Mouse (Mus musculus): ENCODE data around the gene Vti1b. TPM values are rescaled to one million over a fixed set of nuclear protein-coding genes. Genes with fewer than 3 reads are reported as not detected.
A peak's percentile ranks its signal among the peaks of the same experiment; 100 is the strongest.
"Not testable (repeated sequence)": the region's sequence is repeated elsewhere in the genome, so short reads cannot be mapped to it uniquely, and the experiment has no call there.

Gene Vti1b
- polyA plus RNA-seq, 1 experiment from 2014 or later, result 86.6 TPM

- not testable (repeated sequence) for H3K27me3 ChIP-seq; H3K9me3 ChIP-seq (replicated peaks); H3K4me2 ChIP-seq; H3K9ac ChIP-seq; H3K4me3 ChIP-seq; ATAC-seq (replicated peaks; ENCODE audit: insufficient number of reproducible peaks, insufficient read depth, low FRiP score, low read depth); H3K27ac ChIP-seq; H3K4me1 ChIP-seq (replicated peaks)
- H3K36me3 ChIP-seq, result peaks cover 66% of the 10 kb centered on the region
- 84% methylated on average over 4 of the region's 6 CpGs for WGBS
These were observed 12.7 kb upstream of the Vti1b start for GRCm38 (mm10) chr12:79185160-79185559.

DNA sequence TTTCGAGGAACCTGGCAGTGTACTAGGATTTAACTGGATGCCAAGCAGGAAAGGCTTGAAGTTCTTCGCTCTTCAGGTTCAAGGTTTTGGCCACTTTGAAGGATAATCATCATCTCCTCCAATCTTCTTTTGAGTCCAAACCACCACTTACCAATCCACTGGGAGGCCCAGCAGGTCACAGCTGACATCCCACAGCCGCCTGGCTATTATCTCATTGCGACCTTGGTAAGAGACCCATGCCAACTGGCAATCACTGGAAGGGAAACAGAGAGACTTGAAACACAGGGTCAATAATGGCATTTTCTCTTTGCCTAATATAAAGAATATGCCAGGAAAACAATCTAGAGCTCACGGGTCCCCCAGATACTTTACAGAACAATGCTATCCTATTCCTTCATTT lies 3.5 kb upstream of the Vti1b start:
- H3K36me3 ChIP-seq, result peaks cover 19% of the 10 kb centered on the region
- H3K27me3 ChIP-seq, result no peaks in the 10 kb centered on the region
- peaks cover 6% of the 10 kb centered on the region for H3K4me1 ChIP-seq (replicated peaks)
- H3K4me2 ChIP-seq, result no peak overlapping the region
- WGBS, result 88% methylated on average over 5 of the region's 5 CpGs
- no peak overlapping the region for H3K4me3 ChIP-seq
- no peak for ATAC-seq (replicated peaks; ENCODE audit: insufficient number of reproducible peaks, insufficient read depth, low FRiP score, low read depth)
- no peak overlapping the region for H3K27ac ChIP-seq
- no peaks in the 10 kb centered on the region for H3K9me3 ChIP-seq (replicated peaks)
- no peak overlapping the region for H3K9ac ChIP-seq

DNA sequence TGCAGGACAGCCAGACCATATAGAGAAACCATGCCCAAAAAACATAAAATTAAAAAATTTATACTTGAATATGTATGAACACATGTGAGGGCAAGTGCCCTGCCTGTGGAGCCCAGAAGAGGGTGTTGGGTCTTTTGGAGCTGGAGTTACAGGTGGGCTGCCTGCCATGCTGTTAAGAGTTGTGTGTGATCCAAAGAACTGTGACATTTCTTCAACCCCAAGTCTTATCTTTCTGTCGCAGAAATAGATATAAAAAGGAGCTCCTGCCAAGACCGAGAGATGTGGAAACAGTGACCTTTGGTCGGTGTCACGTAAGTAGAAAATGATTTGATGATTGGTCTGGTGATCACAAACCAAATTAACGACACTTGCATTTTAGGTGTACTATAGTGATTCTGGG lies 1.3 kb upstream of the Vti1b start:
- ATAC-seq (replicated peaks; ENCODE audit: insufficient number of reproducible peaks, insufficient read depth, low FRiP score, low read depth), result no peak
- 66% methylated on average over 5 of the region's 5 CpGs for WGBS

GRCm38 (mm10) chr12:79171269-79171995 lies 1.0 kb downstream of the Vti1b start:
- Histone ChIP-seq H3K9ac (peak overlapping the region; percentile 93), H3K4me1 (replicated peaks) (peaks cover 9% of the 10 kb centered on the region), H3K27me3 (no peaks in the 10 kb centered on the region), H3K4me2 (peak overlapping the region; percentile 75), H3K36me3 (peaks cover 13% of the 10 kb centered on the region), H3K4me3 (peak overlapping the region; percentile 99), H3K9me3 (replicated peaks) (no peaks in the 10 kb centered on the region), H3K27ac (peak overlapping the region; percentile 93; the same call in 1 of the 2 replicates)
- ATAC-seq (replicated peaks; ENCODE audit: insufficient number of reproducible peaks, insufficient read depth, low FRiP score, low read depth), result no peak
- 35% methylated on average over 12 of the region's 12 CpGs for WGBS

More for the DNA sequence above, 1.3 kb upstream of the Vti1b start:
- no peak overlapping the region for H3K4me2 ChIP-seq
- H3K4me3 ChIP-seq, result no peak overlapping the region
- H3K9me3 ChIP-seq (replicated peaks), result no peaks in the 10 kb centered on the region
- no peaks in the 10 kb centered on the region for H3K27me3 ChIP-seq
- peaks cover 13% of the 10 kb centered on the region for H3K36me3 ChIP-seq
- H3K4me1 ChIP-seq (replicated peaks), result peaks cover 9% of the 10 kb centered on the region
- H3K9ac ChIP-seq, result no peak overlapping the region
- no peak overlapping the region for H3K27ac ChIP-seq

DNA sequence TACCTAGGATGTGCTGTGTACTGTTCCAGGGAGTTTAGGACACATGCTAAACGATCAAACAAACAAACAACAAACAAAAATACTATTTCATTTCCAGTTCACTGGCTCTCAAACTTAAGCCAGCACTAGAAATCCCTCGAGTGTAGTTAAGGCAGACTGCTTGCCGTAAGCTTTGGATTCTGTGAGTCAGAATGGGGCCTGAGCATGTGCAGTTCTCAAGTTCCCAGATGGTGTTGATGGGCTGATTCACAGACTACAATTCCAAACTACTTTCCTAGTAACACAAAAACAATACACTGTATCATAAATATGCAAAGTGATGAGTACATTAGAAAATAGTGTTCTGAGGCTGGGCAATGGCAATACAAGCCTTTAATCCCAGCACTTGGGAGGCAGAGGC lies 2.0 kb downstream of the Vti1b start:
- Histone ChIP-seq H3K4me3 (no peak overlapping the region), H3K9me3 (replicated peaks) (no peaks in the 10 kb centered on the region), H3K27me3 (no peaks in the 10 kb centered on the region), H3K4me1 (replicated peaks) (peaks cover 9% of the 10 kb centered on the region), H3K4me2 (no peak overlapping the region), H3K36me3 (peaks cover 8% of the 10 kb centered on the region), H3K27ac (no peak overlapping the region), H3K9ac (no peak overlapping the region)
- WGBS, result 80% methylated on average over 3 of the region's 3 CpGs
- ATAC-seq (replicated peaks; ENCODE audit: insufficient number of reproducible peaks, insufficient read depth, low FRiP score, low read depth), result no peak

GRCm38 (mm10) chr12:79169173-79169572 lies 3.3 kb downstream of the Vti1b start:
- H3K4me2 ChIP-seq, result no peak overlapping the region
- H3K27me3 ChIP-seq, result no peaks in the 10 kb centered on the region
- no peak overlapping the region for H3K27ac ChIP-seq
- H3K36me3 ChIP-seq, result no peaks in the 10 kb centered on the region
- ATAC-seq (replicated peaks; ENCODE audit: insufficient number of reproducible peaks, insufficient read depth, low FRiP score, low read depth), result no peak
- H3K9me3 ChIP-seq (replicated peaks), result no peaks in the 10 kb centered on the region
- H3K9ac ChIP-seq, result no peak overlapping the region
- H3K4me3 ChIP-seq, result no peak overlapping the region
- peaks cover 9% of the 10 kb centered on the region for H3K4me1 ChIP-seq (replicated peaks)

DNA sequence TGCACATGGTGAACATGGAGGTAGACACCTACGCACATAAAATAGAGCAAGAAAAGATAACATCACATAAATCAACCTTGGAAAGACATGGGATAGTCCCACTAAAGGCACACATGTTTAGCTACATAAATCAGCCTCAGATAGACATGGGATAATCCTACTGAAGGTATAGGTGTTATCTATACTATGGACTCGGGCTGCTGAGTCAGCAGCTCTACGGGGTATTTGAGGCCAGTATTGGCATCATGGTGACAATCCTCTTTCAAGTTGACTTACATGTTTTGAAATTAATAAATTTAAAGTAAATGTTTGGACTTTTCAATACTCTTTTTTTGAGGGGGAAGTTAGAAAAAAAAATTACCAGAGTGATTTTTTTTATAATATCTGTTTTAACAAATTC lies 9.6 kb downstream of the Vti1b start:
- H3K9me3 ChIP-seq (replicated peaks), result no peaks in the 10 kb centered on the region
- 93% methylated on average over 3 of the region's 3 CpGs for WGBS
- no peak overlapping the region for H3K4me2 ChIP-seq
- no peak overlapping the region for H3K9ac ChIP-seq
- H3K4me3 ChIP-seq, result no peak overlapping the region
- no peaks in the 10 kb centered on the region for H3K27me3 ChIP-seq
- H3K27ac ChIP-seq, result no peak overlapping the region
- H3K36me3 ChIP-seq, result peaks cover 49% of the 10 kb centered on the region
- H3K4me1 ChIP-seq (replicated peaks), result no peaks in the 10 kb centered on the region
- ATAC-seq (replicated peaks; ENCODE audit: insufficient number of reproducible peaks, insufficient read depth, low FRiP score, low read depth), result no peak

GRCm38 (mm10) chr12:79149653-79150052 lies 22.8 kb downstream of the Vti1b start:
- 93% methylated on average over 6 of the region's 6 CpGs for WGBS
- H3K4me2 ChIP-seq, result no peak overlapping the region
- H3K4me1 ChIP-seq (replicated peaks), result no peaks in the 10 kb centered on the region
- H3K9me3 ChIP-seq (replicated peaks), result no peaks in the 10 kb centered on the region
- H3K27ac ChIP-seq, result no peak overlapping the region
- no peak overlapping the region for H3K9ac ChIP-seq
- no peaks in the 10 kb centered on the region for H3K27me3 ChIP-seq
- ATAC-seq (replicated peaks; ENCODE audit: insufficient number of reproducible peaks, insufficient read depth, low FRiP score, low read depth), result no peak
- peaks cover 6% of the 10 kb centered on the region; the same call in 1 of the 2 replicates for H3K36me3 ChIP-seq
- H3K4me3 ChIP-seq, result no peak overlapping the region

GRCm38 (mm10) chr12:79141384-79141783 lies 31.1 kb downstream of the Vti1b start:
- Histone ChIP-seq H3K27ac (no peak overlapping the region), H3K27me3 (no peaks in the 10 kb centered on the region)
- no peak for ATAC-seq (replicated peaks; ENCODE audit: insufficient number of reproducible peaks, insufficient read depth, low FRiP score, low read depth)

GRCm38 (mm10) chr12:79140811-79141210 lies 31.7 kb downstream of the Vti1b start:
- H3K4me1 ChIP-seq (replicated peaks), result no peaks in the 10 kb centered on the region
- H3K27me3 ChIP-seq, result no peaks in the 10 kb centered on the region
- H3K9me3 ChIP-seq (replicated peaks), result no peaks in the 10 kb centered on the region
- no peaks in the 10 kb centered on the region for H3K36me3 ChIP-seq
- WGBS, result 86% methylated on average over 2 of the region's 2 CpGs
- H3K4me2 ChIP-seq, result no peak overlapping the region
- H3K27ac ChIP-seq, result no peak overlapping the region
- H3K4me3 ChIP-seq, result no peak overlapping the region
- H3K9ac ChIP-seq, result no peak overlapping the region
- no peak for ATAC-seq (replicated peaks; ENCODE audit: insufficient number of reproducible peaks, insufficient read depth, low FRiP score, low read depth)

More at GRCm38 (mm10) chr12:79141384-79141783, 31.1 kb downstream of the Vti1b start:
- H3K4me1 ChIP-seq (replicated peaks), result no peaks in the 10 kb centered on the region
- no peaks in the 10 kb centered on the region for H3K9me3 ChIP-seq (replicated peaks)
- H3K36me3 ChIP-seq, result no peaks in the 10 kb centered on the region
- H3K9ac ChIP-seq, result no peak overlapping the region
- no peak overlapping the region for H3K4me2 ChIP-seq
- H3K4me3 ChIP-seq, result no peak overlapping the region

GRCm38 (mm10) chr12:79139417-79139816 lies 33.0 kb downstream of the Vti1b start:
- Histone ChIP-seq H3K9ac (no peak overlapping the region), H3K9me3 (replicated peaks) (no peaks in the 10 kb centered on the region), H3K27me3 (peaks cover 3% of the 10 kb centered on the region; the same call in 1 of the 2 replicates), H3K4me1 (replicated peaks) (0 out of 2 replicates have a peak, but pooled peaks cover 3% of the 10 kb centered on the region), H3K27ac (no peak overlapping the region), H3K36me3 (no peaks in the 10 kb centered on the region), H3K4me3 (no peak overlapping the region), H3K4me2 (no peak overlapping the region)
- ATAC-seq (replicated peaks; ENCODE audit: insufficient number of reproducible peaks, insufficient read depth, low FRiP score, low read depth), result no peak
- 51% methylated on average over 1 of the region's 1 CpGs for WGBS

DNA sequence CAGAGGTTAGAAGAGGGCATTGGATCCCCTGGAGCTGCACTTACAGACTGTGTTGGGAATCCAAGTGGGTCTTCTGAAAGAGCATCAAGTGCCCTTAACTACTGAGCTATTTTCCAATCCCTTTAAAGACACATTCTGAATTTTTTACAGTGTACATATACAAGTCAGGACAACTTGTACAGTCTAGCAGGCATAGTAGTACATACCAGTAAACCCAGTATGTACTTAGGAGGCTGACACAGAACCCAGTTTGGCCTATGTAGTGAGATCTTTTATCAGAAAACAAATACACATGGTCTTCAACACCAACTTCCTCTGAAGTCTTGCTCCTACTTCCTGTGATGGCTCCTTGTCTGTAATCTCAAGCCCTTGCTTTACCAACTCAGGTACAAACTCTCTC lies 33.5 kb downstream of the Vti1b start:
- H3K27me3 ChIP-seq, result peaks cover 3% of the 10 kb centered on the region; the same call in 1 of the 2 replicates
- no peaks in the 10 kb centered on the region for H3K9me3 ChIP-seq (replicated peaks)
- H3K9ac ChIP-seq, result no peak overlapping the region
- no peaks in the 10 kb centered on the region for H3K36me3 ChIP-seq
- 0 out of 2 replicates have a peak, but pooled peaks cover 3% of the 10 kb centered on the region for H3K4me1 ChIP-seq (replicated peaks)
- no peak overlapping the region for H3K4me3 ChIP-seq
- H3K27ac ChIP-seq, result no peak overlapping the region
- H3K4me2 ChIP-seq, result no peak overlapping the region
- no peak for ATAC-seq (replicated peaks; ENCODE audit: insufficient number of reproducible peaks, insufficient read depth, low FRiP score, low read depth)
